11 mouse cellular contexts compared by ENCODE assay signal in genomic region chr8:125527941-125528340, GRCm38 (mm10). TPM values are rescaled to one million over a fixed set of nuclear protein-coding genes. Genes with fewer than 3 reads are reported as not detected.
DNase-seq lines count a peak whose midpoint lies in the region; ATAC-seq lines count a peak whose summit lies in the region.
"Had no signal": no experiment of that assay in that cellular context is flagged by ENCODE, and none has a peak within 500 bp of the region (broad histone marks: within the 10 kb centered on the region; RNA-seq: fewer than 3 reads in every experiment).

No protein-coding gene starts in this region.

- no peaks in the 10 kb centered on the region for H3K9me3 ChIP-seq in hindbrain, embryonic 10.5 days
- no peaks in the 10 kb centered on the region for H3K9me3 ChIP-seq in hindbrain, embryonic 11.5 days (ENCODE audit: control insufficient read depth, low read length)
- H3K9me3 ChIP-seq in neural tube, embryonic 13.5 days = no peaks in the 10 kb centered on the region
- no peaks in the 10 kb centered on the region for H3K9me3 ChIP-seq in hindbrain, embryonic 13.5 days
- H3K9me3 ChIP-seq: hindbrain, embryonic 15.5 days; lung, embryonic 15.5 days; neural tube, embryonic 12.5 days had no signal

- H3K27me3 ChIP-seq in hindbrain, embryonic 10.5 days (ENCODE audit: insufficient read depth, poor library complexity, severe bottlenecking) = peaks cover 19% of the 10 kb centered on the region; the same call in 1 of the 2 replicates
- H3K27me3 ChIP-seq in hindbrain, embryonic 11.5 days (ENCODE audit: control insufficient read depth, insufficient read depth, low read length) = no peaks in the 10 kb centered on the region
- 0 out of 2 replicates have a peak, but pooled peaks cover 3% of the 10 kb centered on the region for H3K27me3 ChIP-seq in neural tube, embryonic 13.5 days
- H3K27me3 ChIP-seq in hindbrain, embryonic 13.5 days = 0 out of 2 replicates have a peak, but pooled peaks cover 3% of the 10 kb centered on the region
- no peaks in the 10 kb centered on the region for H3K27me3 ChIP-seq in splenic B cell, adult 2 months (ENCODE audit: control insufficient read depth, insufficient read depth, low read length, poor library complexity, severe bottlenecking)
- H3K27me3 ChIP-seq: hindbrain, embryonic 15.5 days; lung, embryonic 15.5 days; neural tube, embryonic 12.5 days had no signal

- peak overlapping the region; percentile 64 for H3K27ac ChIP-seq in hindbrain, embryonic 10.5 days
- H3K27ac ChIP-seq in hindbrain, embryonic 11.5 days (ENCODE audit: low read depth, low read length) = no peak overlapping the region; the same call in 1 of the 2 replicates
- H3K27ac ChIP-seq in neural tube, embryonic 13.5 days (replicated peaks) = peak overlapping the region; percentile 53; the same call in 1 of the 2 replicates
- H3K27ac ChIP-seq in hindbrain, embryonic 13.5 days = peak overlapping the region; percentile 49; the same call in 1 of the 2 replicates
- H3K27ac ChIP-seq: lung, embryonic 15.5 days; neural tube, embryonic 12.5 days had no signal

- no peak overlapping the region for H3K9ac ChIP-seq in hindbrain, embryonic 11.5 days (ENCODE audit: low read depth, low read length)
- H3K9ac ChIP-seq in neural tube, embryonic 13.5 days = no peak overlapping the region
- no peak overlapping the region for H3K9ac ChIP-seq in hindbrain, embryonic 13.5 days
- H3K9ac ChIP-seq: hindbrain, embryonic 15.5 days; lung, embryonic 15.5 days; neural tube, embryonic 12.5 days had no signal

- peaks cover 88% of the 10 kb centered on the region for H3K4me1 ChIP-seq in hindbrain, embryonic 10.5 days (replicated peaks)
- H3K4me1 ChIP-seq in hindbrain, embryonic 11.5 days (replicated peaks; ENCODE audit: control insufficient read depth, insufficient read depth, low read length) = peaks cover 39% of the 10 kb centered on the region
- peaks cover 86% of the 10 kb centered on the region for H3K4me1 ChIP-seq in neural tube, embryonic 13.5 days (replicated peaks)
- H3K4me1 ChIP-seq in hindbrain, embryonic 13.5 days (replicated peaks) = peaks cover 86% of the 10 kb centered on the region

- DNase-seq in hindbrain, embryonic 10.5 days (ENCODE audit: low spot score) = no peak
- no peak for DNase-seq in hindbrain, embryonic 11.5 days (ENCODE audit: low spot score)
- no peak for DNase-seq in neural tube, embryonic 10.5 days (ENCODE audit: extremely low spot score, low spot score)
- peak; percentile 66 for DNase-seq in splenic B cell, adult 2 months (ENCODE audit: low read depth, low spot score)
- no peak for DNase-seq in ovary, adult 18-20 months (ENCODE audit: low spot score)
- DNase-seq: thymus, postnatal 25 days had no signal

- no peak for ATAC-seq in hindbrain, embryonic 11.5 days (ENCODE audit: low FRiP score)
- no peak for ATAC-seq in neural tube, embryonic 13.5 days (ENCODE audit: low read depth)
- no peak for ATAC-seq in hindbrain, embryonic 13.5 days (ENCODE audit: low FRiP score)

- no peaks in the 10 kb centered on the region for H3K36me3 ChIP-seq in hindbrain, embryonic 10.5 days
- H3K36me3 ChIP-seq in hindbrain, embryonic 11.5 days (ENCODE audit: control insufficient read depth, insufficient read depth, low read length) = no peaks in the 10 kb centered on the region
- H3K36me3 ChIP-seq in neural tube, embryonic 13.5 days = no peaks in the 10 kb centered on the region
- H3K36me3 ChIP-seq in hindbrain, embryonic 13.5 days = no peaks in the 10 kb centered on the region
- no peaks in the 10 kb centered on the region for H3K36me3 ChIP-seq in splenic B cell, adult 2 months (ENCODE audit: control insufficient read depth, insufficient read depth, low read length, poor library complexity, severe bottlenecking)
- H3K36me3 ChIP-seq: hindbrain, embryonic 15.5 days; lung, embryonic 15.5 days; neural tube, embryonic 12.5 days had no signal

- 50% methylated on average over 3 of the region's 3 CpGs for WGBS in hindbrain, embryonic 10.5 days
- WGBS in hindbrain, embryonic 11.5 days = 44% methylated on average over 3 of the region's 3 CpGs
- 46% methylated on average over 3 of the region's 3 CpGs for WGBS in neural tube, embryonic 13.5 days
- WGBS in hindbrain, embryonic 13.5 days = 50% methylated on average over 3 of the region's 3 CpGs

- no peak overlapping the region for H3K4me3 ChIP-seq in hindbrain, embryonic 10.5 days
- H3K4me3 ChIP-seq in hindbrain, embryonic 11.5 days (ENCODE audit: low read depth, low read length) = no peak overlapping the region
- no peak overlapping the region for H3K4me3 ChIP-seq in neural tube, embryonic 13.5 days
- no peak overlapping the region for H3K4me3 ChIP-seq in hindbrain, embryonic 13.5 days
- H3K4me3 ChIP-seq: hindbrain, embryonic 15.5 days; lung, embryonic 15.5 days; neural tube, embryonic 12.5 days had no signal

- H3K4me2 ChIP-seq in hindbrain, embryonic 11.5 days (replicated peaks; ENCODE audit: low read depth, low read length) = no peak overlapping the region
- H3K4me2 ChIP-seq in neural tube, embryonic 13.5 days = no peak overlapping the region
- no peak overlapping the region for H3K4me2 ChIP-seq in hindbrain, embryonic 13.5 days
- H3K4me2 ChIP-seq: hindbrain, embryonic 15.5 days; lung, embryonic 15.5 days had no signal

RNA-seq across cellular contexts. Expression of gene Sipa1l2, which starts 41.7 kb away (rescaled TPM):
- polyA plus RNA-seq in hindbrain, embryonic 10.5 days (2016; fragmentation: Nextera tagmentation; extraction: Ambion mirVana) = 13.9 and 20.1 TPM in 2 replicates
- polyA plus RNA-seq in hindbrain, embryonic 11.5 days (2014; fragmentation: Nextera tagmentation; extraction: Ambion mirVana) = 12.2 and 12.9 TPM in 2 replicates
- polyA plus RNA-seq in neural tube, embryonic 13.5 days (2015; fragmentation: Nextera tagmentation; extraction: Ambion mirVana) = 19.7 and 22.9 TPM in 2 replicates
- 24.7 and 26.5 TPM in 2 replicates for polyA plus RNA-seq in hindbrain, embryonic 13.5 days (2015; fragmentation: Nextera tagmentation; extraction: Ambion mirVana)
